8 mouse cellular contexts compared by ENCODE assay signal in genomic region chr2:180118661-180119438, GRCm38 (mm10). TPM values are rescaled to one million over a fixed set of nuclear protein-coding genes. Genes with fewer than 3 reads are reported as not detected.
DNase-seq lines count a peak whose midpoint lies in the region; ATAC-seq and TF ChIP-seq lines count a peak whose summit lies in the region.

TSS of gene Osbpl2 (plus strand) at chr2:180119306.

- peak; percentile 98 for ATAC-seq in embryonic facial prominence, embryonic 13.5 days (ENCODE audit: insufficient number of reproducible peaks, insufficient read depth, low FRiP score, low TSS enrichment, low read depth)
- peak; percentile 99 for ATAC-seq in limb, embryonic 12.5 days (ENCODE audit: insufficient number of reproducible peaks, insufficient read depth, low FRiP score, low TSS enrichment, low read depth)
- peak; percentile 98 for ATAC-seq in midbrain, embryonic 15.5 days (replicated peaks)

- under 1% methylated on average over 52 of the region's 55 CpGs for WGBS in embryonic facial prominence, embryonic 13.5 days
- WGBS in kidney, adult 2 months, result 1% methylated on average over 55 of the region's 55 CpGs
- WGBS in limb, embryonic 12.5 days, result under 1% methylated on average over 54 of the region's 55 CpGs
- WGBS in midbrain, embryonic 15.5 days, result under 1% methylated on average over 54 of the region's 55 CpGs
- 2% methylated on average over 55 of the region's 55 CpGs for WGBS in spleen, adult 2 months

- no peak for TF ChIP-seq CTCF in kidney, adult 2 months (conservative IDR thresholded peaks at IDR 0.05; ENCODE audit: insufficient read depth, insufficient read length, low read depth, low read length)
- no peak for TF ChIP-seq CTCF in spleen, adult 2 months (IDR thresholded peaks at IDR 0.05; ENCODE audit: extremely low read depth, insufficient read depth, insufficient read length, insufficient replicate concordance)

- peak; percentile 100 for DNase-seq in 3134 (ENCODE audit: extremely low read depth, insufficient read length, low spot score)
- peak; percentile 100 for DNase-seq in adrenal gland, postnatal 36 days
- DNase-seq in heart, adult 18-20 months, result peak; percentile 100
- peak; percentile 100 for DNase-seq in kidney, adult 2 months
- peak; percentile 91 to 100 for DNase-seq in spleen, adult 2 months (ENCODE audit: low read depth in 1 of 2, low spot score in 2 of 2)

- H3K4me1 ChIP-seq in embryonic facial prominence, embryonic 13.5 days, result peaks cover 30% of the 10 kb centered on the region
- H3K4me1 ChIP-seq in kidney, adult 2 months (ENCODE audit: control insufficient read depth, insufficient read depth, low read length), result peaks cover 12% of the 10 kb centered on the region
- peaks cover 20% of the 10 kb centered on the region for H3K4me1 ChIP-seq in limb, embryonic 12.5 days (replicated peaks)
- H3K4me1 ChIP-seq in midbrain, embryonic 15.5 days, result peaks cover 54% of the 10 kb centered on the region
- H3K4me1 ChIP-seq in spleen, adult 2 months (ENCODE audit: control insufficient read depth, insufficient read depth, insufficient read length), result peaks cover 5% of the 10 kb centered on the region; the same call in 1 of the 2 replicates

- H3K4me2 ChIP-seq in embryonic facial prominence, embryonic 13.5 days, result peak within 1 kb of the TSS; percentile 88
- peak within 1 kb of the TSS; percentile 87 for H3K4me2 ChIP-seq in limb, embryonic 12.5 days
- H3K4me2 ChIP-seq in midbrain, embryonic 15.5 days, result peak within 1 kb of the TSS; percentile 86

- no peaks in the 10 kb centered on the region for H3K9me3 ChIP-seq in embryonic facial prominence, embryonic 13.5 days
- H3K9me3 ChIP-seq in limb, embryonic 12.5 days, result no peaks in the 10 kb centered on the region
- H3K9me3 ChIP-seq in midbrain, embryonic 15.5 days, result no peaks in the 10 kb centered on the region

- no peak for TF ChIP-seq POLR2A in kidney, adult 2 months (IDR thresholded peaks at IDR 0.05; ENCODE audit: low read depth, low read length)
- no peak; the same call in 1 of the 2 replicates for TF ChIP-seq POLR2A in spleen, adult 2 months (IDR thresholded peaks at IDR 0.05; ENCODE audit: low read depth, low read length)

- peak within 1 kb of the TSS; percentile 73 for H3K27ac ChIP-seq in embryonic facial prominence, embryonic 13.5 days
- peak within 1 kb of the TSS; percentile 70 for H3K27ac ChIP-seq in kidney, adult 2 months (ENCODE audit: insufficient read depth, low read depth, low read length)
- peak within 1 kb of the TSS; percentile 18; the same call in 1 of the 2 replicates for H3K27ac ChIP-seq in limb, embryonic 12.5 days
- peak within 1 kb of the TSS; percentile 81 for H3K27ac ChIP-seq in midbrain, embryonic 15.5 days
- H3K27ac ChIP-seq in spleen, adult 2 months (ENCODE audit: insufficient read depth, low read length), result peak within 1 kb of the TSS; percentile 58

- peak within 1 kb of the TSS; percentile 90 for H3K4me3 ChIP-seq in embryonic facial prominence, embryonic 13.5 days
- peak within 1 kb of the TSS; percentile 82 for H3K4me3 ChIP-seq in kidney, adult 2 months (ENCODE audit: insufficient read depth, low read depth, low read length)
- H3K4me3 ChIP-seq in limb, embryonic 12.5 days (replicated peaks), result peak within 1 kb of the TSS; percentile 83
- H3K4me3 ChIP-seq in midbrain, embryonic 15.5 days, result peak within 1 kb of the TSS; percentile 83
- H3K4me3 ChIP-seq in spleen, adult 2 months (ENCODE audit: extremely low read depth, insufficient read depth, insufficient read length), result peak within 1 kb of the TSS; percentile 72

- H3K9ac ChIP-seq in embryonic facial prominence, embryonic 13.5 days, result peak within 1 kb of the TSS; percentile 96
- peak within 1 kb of the TSS; percentile 82 for H3K9ac ChIP-seq in limb, embryonic 12.5 days (replicated peaks)
- peak within 1 kb of the TSS; percentile 88 for H3K9ac ChIP-seq in midbrain, embryonic 15.5 days

- H3K27me3 ChIP-seq in embryonic facial prominence, embryonic 13.5 days, result peaks cover 9% of the 10 kb centered on the region
- no peaks in the 10 kb centered on the region for H3K27me3 ChIP-seq in kidney, adult 2 months (replicated peaks; ENCODE audit: control insufficient read depth, insufficient read depth, low read length)
- peaks cover 22% of the 10 kb centered on the region for H3K27me3 ChIP-seq in limb, embryonic 12.5 days
- no peaks in the 10 kb centered on the region for H3K27me3 ChIP-seq in midbrain, embryonic 15.5 days (replicated peaks)
- H3K27me3 ChIP-seq in spleen, adult 2 months (ENCODE audit: control insufficient read depth, insufficient read depth, low read length), result no peaks in the 10 kb centered on the region

- peaks cover 10% of the 10 kb centered on the region for H3K36me3 ChIP-seq in embryonic facial prominence, embryonic 13.5 days
- H3K36me3 ChIP-seq in kidney, adult 2 months (ENCODE audit: control insufficient read depth, insufficient read depth, low read length), result no peaks in the 10 kb centered on the region
- H3K36me3 ChIP-seq in limb, embryonic 12.5 days, result peaks cover 7% of the 10 kb centered on the region; the same call in 1 of the 2 replicates
- H3K36me3 ChIP-seq in midbrain, embryonic 15.5 days (replicated peaks), result no peaks in the 10 kb centered on the region
- 0 out of 2 replicates have a peak, but pooled peaks cover 3% of the 10 kb centered on the region for H3K36me3 ChIP-seq in spleen, adult 2 months (ENCODE audit: control insufficient read depth, insufficient read depth, low read length)

RNA-seq across cellular contexts. Expression of gene Osbpl2, which starts in this region (rescaled TPM):
- total RNA-seq in adrenal gland, postnatal 36 days (2021), result 10 to 100 TPM; 37.8 to 44.3 TPM
- polyA plus RNA-seq in embryonic facial prominence, embryonic 13.5 days (2015; fragmentation: Nextera tagmentation; extraction: Ambion mirVana), result 35.8 and 41.6 TPM in 2 replicates
- 10 to 100 TPM; 32.9 to 36.0 TPM for total RNA-seq in heart, adult 18-20 months (2021)
- polyA plus RNA-seq in kidney, adult 2 months (2012; rRNA removed), result 30.3 and 33.8 TPM in 2 replicates
- 33.0 and 36.0 TPM in 2 replicates for polyA plus RNA-seq in limb, embryonic 12.5 days (2016; fragmentation: Nextera tagmentation; extraction: Ambion mirVana)
- polyA plus RNA-seq in midbrain, embryonic 15.5 days (2015; fragmentation: Nextera tagmentation; extraction: Ambion mirVana), result 80.3 and 81.2 TPM in 2 replicates
- 12.3 and 14.3 TPM in 2 replicates for polyA plus RNA-seq in spleen, adult 2 months (2012; rRNA removed)

Comparison
In these comparisons a context has a peak if more than half of its experiments do, and no peak if none do; other contexts are left out.
1. Peak in every context shown above with its lines: DNase-seq, ATAC-seq, H3K4me3 ChIP-seq and H3K27ac ChIP-seq.
2. H3K27ac ChIP-seq: peak in every context shown above with its lines; median percentile 81 in midbrain, embryonic 15.5 days; 73 in embryonic facial prominence, embryonic 13.5 days; 70 in kidney, adult 2 months; 58 in spleen, adult 2 months; 18 in limb, embryonic 12.5 days.